Mouse (Mus musculus) cerebellum, adult 8-10 months (tissue): ENCODE measurements around the gene Dusp15.

Experiments used
- DNase-seq: peaks from one replicate; pipeline ENCODE4 v3.0.0; 2022

Gene Dusp15

DNA sequence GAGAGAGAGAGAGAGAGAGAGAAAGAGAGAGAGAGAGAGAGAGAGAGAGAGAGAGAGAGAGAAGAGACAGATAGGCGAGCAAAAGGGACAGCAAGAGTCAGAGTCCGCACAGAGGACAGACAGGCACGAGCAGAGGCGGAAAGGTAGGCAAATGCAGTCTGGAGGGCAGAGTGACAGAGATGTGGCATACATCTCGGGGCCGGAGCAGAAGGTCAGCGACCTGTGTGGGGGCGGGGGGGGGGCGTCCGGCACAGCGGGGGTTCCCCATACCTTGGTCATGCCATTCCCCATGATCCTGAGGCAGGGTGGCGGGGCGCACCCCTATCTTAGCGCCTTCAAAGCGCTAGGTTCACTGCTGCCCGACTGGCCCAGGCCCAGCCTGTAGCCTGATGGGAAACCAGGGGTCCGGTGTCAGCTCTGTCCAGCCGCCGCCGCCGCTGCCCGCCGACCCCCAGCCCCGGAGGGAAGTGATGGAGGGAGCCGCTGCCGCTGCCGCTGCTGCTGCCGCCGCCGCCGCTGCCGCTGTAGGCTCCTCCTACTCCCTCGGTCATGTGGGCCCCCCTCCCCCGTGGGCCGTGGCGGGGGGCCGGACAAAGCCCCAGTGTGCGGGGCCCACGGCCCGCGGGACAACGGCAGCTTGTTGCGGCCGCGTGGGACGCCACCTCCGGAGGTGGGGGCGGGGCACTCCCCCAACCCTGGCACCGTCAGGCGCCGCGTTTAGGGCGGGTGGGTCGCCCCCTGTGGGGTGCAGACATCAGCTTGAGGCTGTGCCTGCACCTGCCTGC, at the start of gene Dusp15:
TSS of gene Dusp15 (minus strand) at position 634 of the 785 bp plus-strand sequence.
- peak; percentile 58 for DNase-seq

DNA sequence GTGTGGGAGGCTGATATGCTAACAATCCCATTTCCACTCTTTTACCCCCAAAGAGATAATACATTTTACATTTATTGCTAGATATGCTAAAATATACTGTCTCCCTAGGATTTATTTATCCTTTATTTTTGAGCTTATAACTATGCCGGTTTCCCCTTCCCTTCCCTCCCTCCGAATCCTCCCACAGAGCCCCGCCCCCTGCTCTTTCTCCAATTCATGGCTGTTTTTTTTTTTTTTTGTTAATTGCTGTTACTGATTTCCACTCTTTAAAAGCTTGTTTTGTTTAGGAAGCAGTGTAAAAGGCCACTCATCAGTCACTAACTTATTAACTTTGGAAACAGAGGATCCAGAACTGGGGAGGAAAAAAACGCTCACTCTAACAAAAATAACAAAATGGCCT, 45.5 kb upstream of the Dusp15 start:
- DNase-seq: no peak

DNA sequence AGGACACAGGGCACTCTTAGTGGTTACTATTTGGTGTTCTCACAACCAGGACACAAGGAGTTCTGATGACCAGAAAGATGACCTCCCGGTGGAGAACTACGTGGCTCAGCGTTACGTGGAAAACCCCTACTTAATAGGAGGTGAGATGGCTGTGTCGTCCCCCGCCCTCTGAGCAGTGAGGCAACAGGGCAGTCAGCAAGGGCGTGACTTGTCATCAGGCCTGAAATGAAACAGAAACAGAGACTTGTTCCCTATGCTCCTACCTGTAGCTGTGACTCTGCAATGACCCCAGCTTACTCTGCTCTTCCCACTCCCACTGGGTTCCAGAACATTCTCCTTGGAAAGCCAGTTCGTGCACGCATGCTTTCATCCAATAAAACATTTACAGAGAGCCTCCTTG, 40.0 kb upstream of the Dusp15 start:
- no peak for DNase-seq

DNA sequence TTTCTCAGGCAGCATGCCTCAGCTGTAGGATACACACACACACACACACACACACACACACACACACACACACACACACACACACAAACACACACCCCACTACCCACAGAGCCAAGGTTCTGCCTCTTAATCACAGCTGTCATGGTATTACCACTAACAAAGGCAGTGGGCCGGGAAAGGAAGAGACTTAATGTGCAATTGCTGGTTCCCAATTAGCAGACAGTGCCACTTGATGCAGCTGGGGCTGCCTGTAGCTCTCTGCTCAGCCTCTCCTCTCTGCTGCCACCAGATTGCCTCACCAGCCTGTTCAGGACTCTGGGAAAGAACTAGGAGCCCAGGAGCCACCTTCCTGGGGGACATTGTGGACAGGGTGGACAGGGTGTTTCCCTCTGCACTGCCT, 34.1 kb upstream of the Dusp15 start:
- DNase-seq: no peak

DNA sequence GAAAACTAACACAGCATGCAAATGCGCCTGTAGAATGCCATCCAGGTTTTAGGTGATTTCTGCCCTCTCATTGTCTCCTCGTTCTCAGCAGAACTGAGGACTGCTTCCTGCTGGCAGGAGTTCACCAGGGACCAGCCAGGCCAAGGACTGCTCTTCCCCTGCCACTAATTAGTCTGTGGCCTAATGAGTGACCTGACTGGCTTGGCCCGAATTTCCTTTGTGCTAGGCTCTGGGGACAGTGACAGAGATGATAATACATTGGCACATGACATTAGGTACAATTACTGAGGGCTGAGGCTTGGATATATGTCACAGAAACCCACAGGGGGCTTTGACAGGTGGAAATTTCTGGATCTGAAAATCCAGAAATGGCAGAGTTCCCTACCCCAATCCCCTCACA, 25.5 kb upstream of the Dusp15 start:
- no peak for DNase-seq

DNA sequence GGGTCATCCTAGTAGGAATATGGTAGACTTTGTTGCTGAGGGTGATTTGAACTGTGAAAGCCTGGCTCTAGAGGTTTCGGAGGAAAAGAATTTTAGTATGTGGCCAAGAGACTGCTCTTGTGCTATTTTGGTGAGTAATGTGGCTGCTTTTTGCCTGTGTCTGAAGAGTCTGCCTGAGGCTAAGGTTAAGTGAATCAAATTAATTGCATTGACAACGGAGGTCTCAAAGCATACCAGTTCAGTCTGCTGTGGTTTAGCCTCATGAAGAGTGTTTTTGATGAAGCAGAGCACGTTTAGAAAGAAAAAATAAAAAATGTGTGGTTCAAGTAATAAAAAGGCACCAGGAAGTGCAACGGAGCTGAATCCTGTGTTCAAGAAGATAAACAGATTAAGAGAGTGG, 14.1 kb upstream of the Dusp15 start:
- no peak for DNase-seq

DNA sequence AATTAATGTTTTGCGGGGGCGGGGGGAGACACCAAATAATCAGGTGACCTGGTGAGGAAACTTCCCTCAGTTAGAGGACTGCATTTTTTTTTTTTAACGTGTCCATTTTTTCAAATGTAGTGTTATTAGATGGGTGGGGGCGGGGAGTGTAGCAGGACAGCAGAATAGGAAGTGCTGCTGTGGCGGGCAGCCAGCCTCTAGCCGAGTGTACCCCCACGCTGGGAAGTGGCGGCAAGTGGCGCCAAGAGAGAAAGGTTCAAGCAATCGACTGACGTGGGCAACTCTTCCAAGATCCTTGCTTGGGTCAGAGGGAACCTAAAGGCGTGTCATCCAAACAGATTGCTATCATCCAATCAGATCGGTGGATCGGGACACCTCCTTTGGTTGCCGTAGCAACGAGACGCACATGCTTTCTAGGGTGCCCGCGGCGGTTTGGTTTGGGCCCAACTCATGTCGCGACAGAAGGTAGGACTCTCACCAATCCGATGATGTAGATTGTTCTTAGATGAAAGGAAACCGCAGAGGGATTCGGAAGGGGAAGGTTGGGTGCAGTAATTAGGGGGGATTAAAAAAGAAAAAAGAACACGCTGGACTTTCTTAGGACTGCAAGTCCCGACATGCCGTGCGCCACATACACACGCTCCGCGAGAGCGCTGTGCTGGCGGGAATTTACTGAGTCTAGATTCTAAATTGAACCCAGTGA, 10.7 kb upstream of the Dusp15 start, which contains the start of gene Ttll9:
TSS of gene Ttll9 (plus strand) at position 395 of the 703 bp plus-strand sequence.
- DNase-seq: peak; percentile 80

DNA sequence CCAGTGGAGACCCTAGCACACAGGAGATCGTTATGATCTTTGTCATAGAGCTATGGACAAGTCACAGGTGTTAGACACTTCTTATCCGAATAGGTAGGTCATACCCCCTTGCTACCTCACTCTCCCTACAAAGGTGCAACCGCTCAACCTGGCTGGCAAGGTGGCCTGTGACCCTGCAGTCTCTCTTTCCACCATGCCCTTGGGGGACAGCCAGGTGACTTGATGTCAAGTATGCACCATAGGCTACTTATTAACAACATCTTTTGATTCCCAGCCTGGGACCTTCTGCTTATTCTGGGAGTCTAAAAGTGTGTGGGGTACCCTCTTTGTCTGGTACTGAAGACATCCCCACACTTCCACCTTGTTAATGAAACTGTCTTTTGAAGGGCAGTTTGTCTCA, 6.6 kb upstream of the Dusp15 start:
- DNase-seq: no peak

DNA sequence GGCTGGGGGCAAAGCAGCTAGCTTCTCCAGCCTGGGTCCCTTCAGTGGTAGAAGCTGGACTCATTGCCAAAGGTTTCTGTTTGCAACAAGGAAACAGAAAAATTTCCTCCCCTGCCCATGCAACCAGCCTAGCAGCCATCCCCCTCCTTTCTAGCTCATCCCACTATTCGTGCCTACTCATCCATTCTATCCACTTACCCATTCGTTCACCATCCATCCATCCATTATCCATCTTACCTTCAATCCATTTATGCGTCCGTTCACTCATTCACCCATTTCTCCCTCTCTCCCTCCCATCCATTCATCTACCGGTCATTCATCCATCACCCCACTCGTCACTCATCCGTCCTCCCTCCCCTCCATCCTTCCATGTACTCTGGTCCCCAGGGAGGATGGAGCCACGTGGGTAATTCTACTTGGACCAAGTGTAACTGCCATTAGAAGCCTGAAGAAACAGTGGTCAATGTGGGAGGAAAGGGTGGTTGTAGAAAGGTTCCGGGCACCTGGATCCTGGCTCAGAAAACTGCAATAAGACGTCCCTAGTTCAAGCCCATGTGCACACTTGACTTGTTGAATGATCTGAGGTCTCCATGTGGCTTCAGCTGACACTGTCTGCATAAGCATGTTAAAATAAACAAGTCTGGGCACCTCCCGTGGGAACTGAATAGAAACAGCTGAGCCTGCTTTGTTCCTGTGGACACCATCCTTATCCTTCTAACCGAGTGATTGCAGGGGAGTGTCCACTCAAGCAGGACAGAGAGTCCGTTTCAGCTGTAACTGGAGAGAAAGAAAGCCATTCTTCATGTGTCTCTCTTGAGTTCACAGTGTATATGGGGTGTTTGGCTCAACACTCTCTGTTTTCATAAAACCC, 587 bp upstream of the Dusp15 start:
- no peak for DNase-seq

DNA sequence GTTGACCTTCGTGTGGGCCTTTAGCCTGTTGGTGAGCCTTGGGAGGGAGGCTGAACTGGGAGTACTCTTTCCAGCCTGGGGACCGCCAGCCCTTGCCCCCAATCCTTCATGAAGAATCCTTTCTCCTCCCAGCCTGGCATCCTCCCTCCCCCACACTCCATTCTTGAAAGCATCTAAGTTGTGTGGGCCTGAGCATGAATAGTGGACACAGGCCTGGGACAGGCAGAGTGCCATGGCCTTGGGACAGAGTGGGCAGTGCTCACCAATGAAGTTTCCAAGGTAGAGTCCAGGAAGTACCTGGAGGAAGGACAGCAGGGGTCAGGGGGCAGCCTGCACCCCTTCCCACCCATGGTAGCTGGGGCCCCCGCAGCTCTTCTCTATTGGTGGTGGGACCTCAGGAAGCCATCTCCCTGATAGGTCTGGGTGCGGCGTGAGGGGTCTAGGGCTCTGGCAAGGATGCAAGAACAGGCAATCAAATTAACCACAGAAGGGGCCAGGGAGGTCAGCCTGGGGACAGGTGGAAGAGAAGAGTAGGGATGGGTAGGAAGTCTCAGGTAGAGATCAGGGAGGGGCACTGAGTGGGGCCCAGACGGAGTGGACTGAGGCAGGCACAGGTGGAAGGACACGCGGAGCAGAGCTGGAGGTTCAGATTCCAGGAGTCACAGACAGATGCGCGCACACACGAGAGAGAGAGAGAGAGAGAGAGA, 987 bp downstream of the Dusp15 start:
- no peak for DNase-seq

DNA sequence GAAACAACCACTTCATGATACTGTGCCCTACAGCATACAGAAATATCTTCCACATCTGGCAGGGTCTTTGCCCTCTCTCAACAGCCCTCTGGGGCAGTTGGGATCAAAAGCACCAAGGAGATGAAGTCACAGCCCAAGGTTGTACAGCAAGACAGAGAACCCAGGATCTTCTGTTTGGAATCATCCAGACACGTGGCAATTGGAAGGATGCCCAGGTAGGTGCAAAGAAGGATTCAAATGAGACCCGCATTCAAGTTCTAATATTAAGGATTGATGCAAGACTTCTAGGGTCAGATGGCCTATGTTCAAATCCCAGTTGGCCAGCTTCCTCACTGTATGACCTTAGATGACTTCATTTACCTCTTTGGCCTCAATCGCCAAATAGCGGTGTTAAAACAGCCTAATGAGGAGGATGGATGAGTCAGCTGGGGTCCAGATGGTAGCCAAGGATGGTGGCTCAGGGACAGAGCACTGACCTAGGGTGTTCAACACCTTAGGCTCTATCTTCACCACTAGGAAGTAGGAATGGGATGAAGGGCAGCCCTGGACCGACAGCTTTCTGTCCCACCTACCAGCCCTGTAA, 3.0 kb downstream of the Dusp15 start:
- DNase-seq: peak; percentile 39

DNA sequence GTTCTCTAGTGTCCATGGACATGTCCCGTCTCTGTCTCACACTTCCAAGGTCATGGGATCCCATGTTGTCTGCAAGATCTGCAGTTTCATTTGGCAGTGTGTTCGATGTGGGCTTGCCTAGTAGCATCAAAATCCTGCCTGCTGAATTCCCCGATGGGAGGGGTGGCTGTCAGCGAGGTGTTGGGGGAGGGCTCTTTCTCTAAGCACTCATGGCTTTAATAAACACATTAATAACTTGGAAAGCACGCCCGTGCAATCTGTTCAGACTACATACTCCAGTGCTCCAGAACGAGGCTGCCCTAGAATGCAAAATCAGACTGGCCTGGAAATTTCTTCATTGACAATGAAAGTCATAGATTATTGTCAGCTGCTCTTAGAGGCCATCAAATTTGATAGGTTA, 4.4 kb downstream of the Dusp15 start:
- DNase-seq: peak; percentile 28

DNA sequence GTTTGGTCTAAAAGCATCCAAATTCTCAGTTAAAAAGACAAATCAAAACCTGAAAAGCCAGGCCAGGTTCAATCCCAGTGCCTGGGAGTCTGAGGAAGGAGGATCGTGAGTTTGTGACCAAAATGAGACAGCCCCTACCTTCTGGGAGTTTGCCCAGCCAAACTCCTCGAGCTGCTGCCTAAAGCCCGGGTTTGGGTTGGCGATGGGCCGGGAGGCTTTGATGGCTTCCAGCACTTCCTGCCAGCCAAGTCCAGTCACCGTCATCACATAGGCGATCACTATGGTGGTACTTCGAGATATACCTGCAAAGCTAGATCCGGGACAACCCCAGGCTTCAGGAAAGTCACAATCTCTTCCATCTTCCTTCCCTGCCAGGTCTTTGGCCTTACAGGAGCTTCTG, 7.5 kb downstream of the Dusp15 start:
- no peak for DNase-seq

DNA sequence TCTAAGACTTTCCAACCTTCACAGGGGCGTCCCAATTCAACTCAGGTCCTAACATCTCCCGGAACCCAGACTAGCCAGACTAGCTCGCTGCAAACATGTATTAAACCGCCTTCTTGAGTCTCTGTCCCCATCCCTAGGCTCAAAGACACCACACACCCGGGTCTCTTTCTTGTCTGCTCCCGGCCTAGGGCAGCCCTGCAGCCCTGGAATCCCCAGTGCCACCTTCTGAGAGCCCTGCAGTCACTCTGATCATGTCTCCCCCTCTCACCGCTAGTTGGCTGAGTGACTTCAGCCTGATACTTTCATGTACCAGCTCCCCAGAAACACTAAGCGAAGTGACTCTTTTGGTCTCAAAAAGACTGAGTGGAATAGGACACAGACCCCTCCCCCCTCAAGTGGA, 7.9 kb downstream of the Dusp15 start:
- DNase-seq: no peak

DNA sequence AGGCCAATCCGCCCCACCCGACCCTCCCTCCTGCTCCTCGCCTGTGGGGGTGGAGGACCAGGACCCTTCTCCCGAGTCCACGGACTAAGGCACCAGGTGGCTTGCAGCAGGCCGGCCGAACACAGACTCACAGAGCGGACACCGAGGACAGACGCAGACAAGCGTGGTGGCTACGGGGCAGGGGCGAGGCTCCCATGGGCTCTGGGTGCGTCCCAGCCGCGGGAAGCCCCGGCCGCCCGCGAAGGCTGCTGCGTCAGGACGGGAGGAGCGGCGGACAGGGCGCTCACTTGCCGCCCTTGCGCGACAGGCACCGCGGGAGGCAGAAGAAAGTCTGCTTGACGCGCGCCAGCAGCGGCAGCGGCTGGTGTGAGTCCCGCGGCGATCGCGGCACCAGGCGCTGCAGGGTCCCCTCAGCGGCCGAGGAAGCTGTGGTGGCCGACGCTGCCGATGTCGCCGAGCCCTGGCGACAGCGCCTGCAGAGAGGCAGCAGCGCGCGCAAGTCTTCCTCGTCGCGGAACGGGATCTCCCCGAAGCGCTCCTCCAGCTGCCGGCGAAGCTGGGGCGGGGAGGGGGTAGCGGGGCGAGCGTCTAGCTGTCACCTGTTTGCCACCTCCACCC, 8.5 kb downstream of the Dusp15 start:
- no peak for DNase-seq

DNA sequence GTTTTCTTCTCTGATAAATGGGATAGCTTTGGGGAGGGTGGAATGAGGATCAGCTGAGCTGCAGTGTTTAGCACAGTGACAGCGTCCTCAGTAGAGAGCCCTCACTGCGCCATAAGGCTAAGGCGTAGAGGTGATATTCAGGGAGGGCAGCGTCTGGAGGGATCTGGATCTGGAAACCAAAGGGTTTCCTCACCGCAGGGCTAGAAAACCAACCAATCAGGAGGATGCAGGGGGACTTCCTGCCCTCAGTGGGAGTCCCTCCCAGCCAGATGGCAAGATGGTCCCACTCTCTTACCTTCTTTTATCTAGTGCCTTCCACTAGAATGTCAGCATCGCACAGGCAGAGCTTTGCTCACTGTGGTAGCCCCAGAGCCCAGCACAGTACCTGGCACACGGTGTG, 9.7 kb downstream of the Dusp15 start:
- DNase-seq: no peak

DNA sequence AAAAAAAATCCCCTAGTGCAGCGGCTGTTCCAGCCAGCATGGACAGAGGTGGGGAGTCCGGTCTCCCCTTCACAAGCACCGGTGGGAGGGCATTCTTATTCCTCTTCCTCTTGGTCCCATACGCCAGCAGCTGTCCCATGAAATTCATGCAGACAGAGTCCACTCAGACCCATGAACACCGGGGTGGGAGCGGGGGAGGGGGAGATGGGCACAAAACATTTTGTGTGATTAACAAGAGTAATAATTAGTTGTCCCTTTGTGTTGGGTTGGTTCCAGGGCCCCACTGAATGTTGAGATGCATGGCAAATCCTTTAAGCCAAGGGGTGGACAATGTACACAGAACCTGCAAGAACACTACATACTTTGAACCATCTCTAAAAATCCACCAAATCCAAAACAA, 10.4 kb downstream of the Dusp15 start:
- no peak for DNase-seq

DNA sequence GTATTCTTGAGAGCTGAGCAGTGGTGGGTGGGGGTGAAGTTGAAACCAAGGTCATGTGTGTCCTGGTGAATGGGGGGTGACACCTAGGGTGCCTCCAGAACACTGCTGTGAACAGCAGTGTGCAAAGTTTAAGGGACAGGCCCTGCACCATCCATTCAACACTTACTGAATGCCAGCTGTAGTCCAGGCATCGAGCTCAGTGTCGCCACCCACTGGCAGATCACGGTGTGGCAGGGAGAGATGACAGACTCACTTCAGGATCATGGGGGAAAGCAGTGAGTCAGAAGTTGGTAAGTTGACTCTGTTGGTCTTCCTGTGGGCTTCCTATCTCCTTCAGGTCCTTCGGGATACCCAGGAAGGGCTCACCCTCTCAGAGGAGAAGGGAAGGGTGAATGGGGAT, 11.7 kb downstream of the Dusp15 start:
- DNase-seq: peak; percentile 58

DNA sequence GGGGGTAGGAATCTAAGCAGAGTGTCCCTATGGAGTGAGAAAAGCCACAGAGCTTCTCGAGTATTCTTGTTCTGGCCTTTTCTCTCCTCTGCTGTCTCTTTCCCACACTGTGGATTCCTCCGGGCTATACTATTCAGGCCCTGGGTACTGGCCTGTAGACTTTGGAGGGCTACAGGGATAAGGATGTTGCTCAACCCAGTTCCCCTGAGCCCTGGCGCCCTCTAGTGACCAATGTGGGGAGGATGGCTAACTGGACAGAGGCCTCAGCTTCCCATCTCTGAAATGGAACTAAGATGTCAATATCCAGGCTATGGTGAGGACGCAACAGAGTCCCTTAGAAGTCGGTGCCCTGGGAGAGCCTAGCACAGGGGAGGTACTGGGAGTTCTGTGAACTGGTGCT, 17.9 kb downstream of the Dusp15 start:
- peak; percentile 56 for DNase-seq

DNA sequence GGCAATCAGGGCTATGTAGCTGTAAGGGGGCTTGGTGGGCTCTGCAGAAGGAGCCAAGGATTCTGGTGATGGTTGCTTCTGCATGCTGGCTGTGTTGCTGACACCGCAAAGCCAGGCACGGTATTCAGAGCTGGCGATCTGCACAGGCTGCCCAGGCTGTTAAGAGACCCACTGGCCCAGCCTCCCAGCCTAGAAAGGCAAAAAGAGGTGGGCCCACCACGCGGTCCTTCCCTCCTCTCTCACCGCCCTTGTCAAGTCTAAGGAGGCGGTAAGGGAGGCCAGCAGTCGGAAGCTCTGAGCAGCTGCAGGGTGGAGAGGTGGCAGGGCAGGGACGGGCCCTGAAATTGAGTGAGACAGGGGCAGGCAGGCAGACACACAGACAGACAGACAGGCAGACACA, 18.4 kb downstream of the Dusp15 start, which contains the start of gene Foxs1:
TSS of gene Foxs1 (minus strand) at position 161 of the 400 bp plus-strand sequence.
- DNase-seq: no peak

DNA sequence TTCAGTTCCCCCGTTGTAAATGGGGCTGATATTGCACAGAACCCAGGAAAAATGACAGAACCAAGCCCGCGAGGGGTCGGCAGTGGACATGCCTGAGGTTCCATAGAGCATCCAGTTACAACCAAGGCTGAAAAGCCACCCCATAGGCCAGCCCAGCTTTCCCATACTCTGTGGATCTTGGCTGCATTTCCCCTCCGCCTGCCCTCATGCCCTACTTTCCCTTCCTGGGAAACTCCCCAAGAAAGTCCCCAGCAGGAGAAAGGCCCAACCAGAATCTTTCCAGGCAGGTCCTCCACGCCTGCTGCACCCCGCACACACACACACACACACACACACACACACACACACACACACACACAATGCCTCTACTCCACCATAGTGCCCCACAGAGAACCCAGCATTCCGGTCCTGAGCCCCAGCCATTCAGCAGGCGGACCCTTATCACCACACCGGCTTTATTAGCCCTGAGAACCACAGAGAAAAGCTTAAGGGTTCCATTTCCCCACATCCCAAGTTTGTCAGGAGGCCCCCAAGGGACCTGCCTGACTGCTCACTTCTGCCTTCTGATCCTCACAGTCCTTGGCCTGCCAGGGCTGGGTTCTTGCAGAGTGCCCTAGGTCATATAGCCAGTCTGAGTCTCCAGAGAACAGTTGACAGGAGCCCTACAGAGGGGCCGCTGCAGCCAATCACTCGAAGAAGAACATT, 19.9 kb downstream of the Dusp15 start:
- no peak for DNase-seq
